Mouse (Mus musculus) intestine, embryonic 14.5 days (tissue): ENCODE data around the gene Inhbb. TPM values are rescaled to one million over a fixed set of nuclear protein-coding genes. Genes with fewer than 3 reads are reported as not detected.
A peak's percentile ranks its signal among the peaks of the same experiment; 100 is the strongest.

Source experiments
- ATAC-seq: fragments of 200-750 bp; cut with Nextera tagmentation; replicated peaks from 2 replicates; pipeline ENCODE4 v1.8.0; 2017; ENCODE audit warnings: low read depth, moderate number of reproducible peaks, moderate TSS enrichment, moderate library complexity; ENCODE audit not compliant: low FRiP score, low TSS enrichment
- DNase-seq: peaks from one replicate; pipeline ENCODE4 v3.0.0-alpha.2; 2018; ENCODE audit warnings: low spot score
- H3K27ac ChIP-seq: fragments of 300-500 bp; sonication (generic); 2 replicates; pipeline ENCODE4 v1.5.1; 2014; ENCODE audit warnings: low read depth, mild to moderate bottlenecking, control low read depth
- H3K27me3 ChIP-seq: fragments of 300-500 bp; sonication (generic); replicated peaks from 2 replicates; pipeline ENCODE4 v1.6.1; 2014; ENCODE audit warnings: low read length, control low read depth; ENCODE audit not compliant: control insufficient read depth, insufficient read depth
- H3K36me3 ChIP-seq: fragments of 300-500 bp; sonication (generic); 2 replicates; pipeline ENCODE4 v1.6.1; 2014; ENCODE audit warnings: low read length, control low read depth; ENCODE audit not compliant: control insufficient read depth, insufficient read depth
- H3K4me1 ChIP-seq: fragments of 300-500 bp; sonication (generic); replicated peaks from 2 replicates; pipeline ENCODE4 v1.6.1; 2014; ENCODE audit warnings: low read length, control low read depth, mixed read lengths; ENCODE audit not compliant: control insufficient read depth, insufficient read depth
- H3K4me2 ChIP-seq: fragments of 300-500 bp; sonication (generic); 2 replicates; pipeline ENCODE4 v1.6.1; 2014; ENCODE audit warnings: low read length
- H3K4me3 ChIP-seq: fragments of 300-500 bp; sonication (generic); 2 replicates; pipeline ENCODE4 v1.5.1; 2014; ENCODE audit warnings: low read depth, low read length, control low read depth, mixed read lengths
- H3K9ac ChIP-seq: fragments of 300-500 bp; sonication (generic); 2 replicates; pipeline ENCODE4 v1.6.1; 2014; ENCODE audit warnings: mild to moderate bottlenecking, low read length
- H3K9me3 ChIP-seq: fragments of 300-500 bp; sonication (generic); 2 replicates; pipeline ENCODE4 v1.6.1; 2016; ENCODE audit warnings: low read length, control low read depth; ENCODE audit not compliant: control insufficient read depth
- WGBS: fragments of 180-500 bp; shearing (Covaris S2); extraction: QIAGEN DNeasy Blood & Tissue Kit; methylation state at CpG from one replicate; pipeline ENCODE4 v1.1.7; 2014; 5-methylcytosine and 5-hydroxymethylcytosine counted together
- polyA plus RNA-seq: library from polyadenylated mRNA; unstranded; fragments of >200 nt; fragmentation: Nextera tagmentation; extraction: Ambion mirVana; gene quantifications from 2 replicates; pipeline ENCODE4 v1.2.1, GENCODE M21; 2014

Inhbb gene
- 0.05 and 0.08 TPM in 2 replicates for polyA plus RNA-seq

DNA sequence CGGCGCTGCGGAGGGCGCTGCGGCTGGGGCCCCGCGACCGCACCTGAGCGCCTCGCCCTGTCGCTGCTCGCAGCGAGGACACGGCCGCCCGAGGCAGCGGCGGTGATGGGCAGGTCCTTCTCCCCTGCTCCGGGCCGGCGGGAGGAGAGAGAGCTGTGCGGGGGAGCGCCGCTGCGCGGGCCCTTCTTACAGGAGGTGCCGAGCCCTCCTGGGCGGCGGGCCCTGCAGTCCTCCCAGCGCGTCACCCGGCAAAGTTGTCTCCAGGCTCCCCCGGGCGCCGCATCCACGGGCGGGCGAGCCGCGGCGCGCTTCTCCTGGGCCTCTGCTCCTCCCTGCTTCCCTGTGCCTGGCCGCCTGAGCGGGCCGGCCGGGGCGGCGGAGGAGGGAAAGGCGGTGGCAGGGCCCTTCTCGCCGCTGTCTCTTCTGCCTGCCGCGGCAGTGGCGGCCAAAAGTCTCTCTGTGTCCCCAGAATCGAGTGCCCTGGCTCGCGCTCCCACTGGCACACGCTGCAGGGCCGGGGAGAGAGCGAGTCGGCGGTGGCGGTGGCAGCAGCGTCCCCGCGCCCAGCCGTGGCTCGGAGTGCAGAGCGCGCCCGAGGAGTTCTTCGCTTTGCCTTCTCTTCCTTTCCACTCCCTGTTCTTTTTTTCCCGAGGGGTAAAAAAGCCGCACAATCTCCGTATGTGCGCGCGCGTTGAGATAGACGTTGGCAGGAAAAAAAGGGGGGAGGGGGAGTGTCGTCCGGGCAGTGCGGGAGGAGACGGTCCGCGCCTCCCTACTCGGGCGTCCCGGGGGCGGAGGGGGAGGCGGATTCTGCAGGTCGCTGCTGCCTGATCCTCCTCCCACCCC lies at the start of gene Inhbb:
TSS of gene Inhbb (minus strand) at position 673 of the 846 bp plus-strand sequence.
- peaks cover 7% of the 10 kb centered on the region for H3K4me1 ChIP-seq
- H3K4me2 ChIP-seq = peak within 1 kb of the TSS; percentile 100
- H3K4me3 ChIP-seq = peak within 1 kb of the TSS; percentile 58
- peaks cover 85% of the 10 kb centered on the region for H3K27me3 ChIP-seq
- under 1% methylated on average over 77 of the region's 92 CpGs for WGBS
- no peak within 1 kb of the TSS for H3K27ac ChIP-seq
- H3K36me3 ChIP-seq = no peaks in the 10 kb centered on the region
- peak within 1 kb of the TSS; percentile 30 for H3K9ac ChIP-seq
- ATAC-seq = peak; percentile 32
- no peaks in the 10 kb centered on the region for H3K9me3 ChIP-seq
- DNase-seq = peak; percentile 78

GRCm38 (mm10) chr1:119463386-119463785 lies 41.3 kb upstream of the Inhbb start:
- 39% methylated on average over 2 of the region's 2 CpGs for WGBS
- peak; percentile 69 for DNase-seq

DNA sequence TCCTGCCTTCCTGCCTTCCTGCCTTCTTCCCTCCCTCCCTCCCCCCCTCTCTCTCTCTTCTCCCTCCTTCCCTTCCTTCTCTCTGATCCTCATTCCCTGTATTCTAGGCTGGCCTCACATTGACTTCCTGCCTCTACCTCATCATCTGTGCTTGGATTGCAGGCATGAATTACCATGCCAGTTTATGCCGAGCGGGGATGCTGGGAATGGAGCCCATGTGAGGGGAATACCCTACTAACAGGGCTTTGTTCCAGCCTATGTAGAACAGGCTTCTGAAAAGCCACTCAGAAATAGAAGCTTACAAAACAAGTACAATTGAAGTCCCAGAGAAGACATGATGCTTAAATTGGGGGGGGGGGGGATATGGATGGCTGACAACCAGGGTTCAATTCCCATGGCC lies 38.0 kb upstream of the Inhbb start:
- ATAC-seq (no peak), DNase-seq (no peak)
- H3K4me2 ChIP-seq = no peak overlapping the region
- H3K27ac ChIP-seq = no peak overlapping the region
- H3K4me3 ChIP-seq = no peak overlapping the region
- no peak overlapping the region for H3K9ac ChIP-seq
- H3K4me1 ChIP-seq = no peaks in the 10 kb centered on the region
- no peaks in the 10 kb centered on the region for H3K9me3 ChIP-seq
- H3K27me3 ChIP-seq = no peaks in the 10 kb centered on the region
- no peaks in the 10 kb centered on the region for H3K36me3 ChIP-seq
- WGBS = 80% methylated on average over 2 of the region's 2 CpGs

More at GRCm38 (mm10) chr1:119463386-119463785, 41.3 kb upstream of the Inhbb start:
- H3K27ac ChIP-seq = no peak overlapping the region
- no peak overlapping the region for H3K4me3 ChIP-seq
- H3K9ac ChIP-seq = no peak overlapping the region
- H3K36me3 ChIP-seq = 0 out of 2 replicates have a peak, but pooled peaks cover 4% of the 10 kb centered on the region
- no peak overlapping the region for H3K4me2 ChIP-seq
- H3K27me3 ChIP-seq = no peaks in the 10 kb centered on the region
- H3K4me1 ChIP-seq = no peaks in the 10 kb centered on the region
- H3K9me3 ChIP-seq = no peaks in the 10 kb centered on the region
- ATAC-seq = no peak

GRCm38 (mm10) chr1:119457993-119458605 lies 36.1 kb upstream of the Inhbb start:
- Histone ChIP-seq H3K4me1 (no peaks in the 10 kb centered on the region), H3K4me2 (no peak overlapping the region), H3K36me3 (no peaks in the 10 kb centered on the region), H3K9me3 (no peaks in the 10 kb centered on the region), H3K9ac (no peak overlapping the region), H3K27ac (no peak overlapping the region), H3K4me3 (no peak overlapping the region), H3K27me3 (no peaks in the 10 kb centered on the region)
- 12% methylated on average over 10 of the region's 10 CpGs for WGBS
- DNase-seq (peak; percentile 76), ATAC-seq (no peak)

DNA sequence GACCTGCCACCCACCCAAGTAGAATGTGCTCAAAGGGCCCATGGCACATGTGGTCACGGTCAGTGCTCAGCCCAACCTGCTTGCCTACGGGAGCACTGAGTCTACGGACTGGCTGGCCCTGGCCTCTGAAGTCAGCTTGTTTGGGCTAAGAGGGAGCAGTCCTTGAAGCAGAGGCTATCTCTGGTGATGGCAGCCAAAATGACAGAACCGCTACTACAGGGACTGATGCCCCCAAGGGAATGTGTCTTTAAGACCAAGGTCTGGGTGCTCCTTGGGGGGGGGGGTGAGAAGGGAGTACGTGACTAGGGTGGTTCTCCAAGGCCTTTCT lies 35.4 kb upstream of the Inhbb start:
- Histone ChIP-seq H3K27me3 (no peaks in the 10 kb centered on the region), H3K9ac (no peak overlapping the region), H3K4me3 (no peak overlapping the region), H3K27ac (no peak overlapping the region), H3K4me1 (no peaks in the 10 kb centered on the region), H3K4me2 (no peak overlapping the region), H3K9me3 (no peaks in the 10 kb centered on the region), H3K36me3 (no peaks in the 10 kb centered on the region)
- ATAC-seq (0 out of 2 replicates have a peak, but pooled peaks have one; percentile 34), DNase-seq (no peak)
- WGBS = 46% methylated on average over 5 of the region's 5 CpGs

- Histone ChIP-seq H3K9ac (no peak overlapping the region), H3K4me2 (peak overlapping the region; percentile 29), H3K9me3 (no peaks in the 10 kb centered on the region), H3K4me3 (no peak overlapping the region), H3K27me3 (no peaks in the 10 kb centered on the region), H3K36me3 (no peaks in the 10 kb centered on the region), H3K27ac (no peak overlapping the region), H3K4me1 (no peaks in the 10 kb centered on the region)
- 21% methylated on average over 19 of the region's 19 CpGs for WGBS
- DNase-seq (no peak), ATAC-seq (no peak)
Observed at GRCm38 (mm10) chr1:119456671-119457527, 34.9 kb upstream of the Inhbb start.

- ATAC-seq = no peak
- Histone ChIP-seq H3K9me3 (no peaks in the 10 kb centered on the region), H3K4me1 (no peaks in the 10 kb centered on the region), H3K9ac (no peak overlapping the region), H3K36me3 (no peaks in the 10 kb centered on the region), H3K4me2 (no peak overlapping the region), H3K27me3 (no peaks in the 10 kb centered on the region), H3K4me3 (no peak overlapping the region), H3K27ac (no peak overlapping the region)
- 56% methylated on average over 3 of the region's 4 CpGs for WGBS
- DNase-seq = no peak
Observed at GRCm38 (mm10) chr1:119453731-119454130, 31.7 kb upstream of the Inhbb start.

DNA sequence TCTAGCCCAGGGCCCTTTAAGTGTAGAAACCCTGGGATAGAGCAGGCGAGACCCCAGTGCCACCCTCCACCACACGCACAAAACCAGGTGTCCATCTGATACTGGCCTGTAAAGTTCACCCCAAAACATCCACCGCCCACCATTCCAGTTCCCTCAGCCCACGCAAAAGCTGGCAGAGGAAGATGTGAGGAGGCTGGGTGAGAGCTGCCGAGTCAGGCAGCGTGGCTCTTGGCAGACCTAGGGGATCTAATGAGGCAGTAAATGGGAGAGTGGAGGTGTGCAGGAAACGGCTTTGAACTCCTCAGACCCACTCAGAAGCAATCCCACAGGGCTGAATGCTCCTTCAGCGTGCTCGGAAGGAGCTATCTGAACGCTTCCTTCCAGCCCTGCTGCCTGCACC lies 29.4 kb upstream of the Inhbb start:
- Histone ChIP-seq H3K27me3 (no peaks in the 10 kb centered on the region), H3K9me3 (no peaks in the 10 kb centered on the region), H3K4me1 (no peaks in the 10 kb centered on the region), H3K27ac (no peak overlapping the region), H3K36me3 (no peaks in the 10 kb centered on the region), H3K4me2 (no peak overlapping the region), H3K9ac (no peak overlapping the region), H3K4me3 (no peak overlapping the region)
- ATAC-seq (no peak), DNase-seq (no peak)
- WGBS = 66% methylated on average over 10 of the region's 10 CpGs
